Comparison of ENCODE assay signal across 22 mouse cellular contexts in genomic region chr10:119271101-119271500, GRCm38 (mm10). TPM values are rescaled to one million over a fixed set of nuclear protein-coding genes. Genes with fewer than 3 reads are reported as not detected.
DNase-seq lines count a peak whose midpoint lies in the region; ATAC-seq and TF ChIP-seq lines count a peak whose summit lies in the region.
"Had no signal": no experiment of that assay in that cellular context is flagged by ENCODE, and none has a peak within 500 bp of the region (broad histone marks: within the 10 kb centered on the region; RNA-seq: fewer than 3 reads in every experiment).

No protein-coding gene starts in this region.

- no peak for ATAC-seq in forebrain, embryonic 15.5 days (replicated peaks)
- 0 out of 2 replicates have a peak, but pooled peaks have one; percentile 27 for ATAC-seq in midbrain, embryonic 11.5 days (ENCODE audit: low FRiP score)
- ATAC-seq in midbrain, postnatal 0 days (ENCODE audit: low FRiP score): no peak
- ATAC-seq: activated CD4-positive, CD25-positive, alpha-beta regulatory T cell, adult 4 months; CD4-positive, CD25-positive, alpha-beta regulatory T cell, adult 4 months; Patski had no signal

- 92% methylated on average over 10 of the region's 10 CpGs for WGBS in forebrain, embryonic 10.5 days
- WGBS in forebrain, embryonic 15.5 days: 85% methylated on average over 10 of the region's 10 CpGs
- WGBS in midbrain, embryonic 11.5 days: 88% methylated on average over 10 of the region's 10 CpGs
- WGBS in midbrain, postnatal 0 days: 84% methylated on average over 10 of the region's 10 CpGs

- no peak overlapping the region for H3K4me3 ChIP-seq in forebrain, embryonic 10.5 days
- no peak overlapping the region for H3K4me3 ChIP-seq in forebrain, embryonic 15.5 days
- no peak overlapping the region for H3K4me3 ChIP-seq in midbrain, embryonic 11.5 days (ENCODE audit: low read depth, low read length)
- no peak overlapping the region for H3K4me3 ChIP-seq in midbrain, postnatal 0 days (ENCODE audit: low read depth, low read length)

- TF ChIP-seq CTCF in midbrain, postnatal 0 days (IDR thresholded peaks at IDR 0.05): no peak

- H3K4me1 ChIP-seq in forebrain, embryonic 10.5 days: peaks cover 24% of the 10 kb centered on the region
- no peaks in the 10 kb centered on the region for H3K4me1 ChIP-seq in forebrain, embryonic 15.5 days
- 0 out of 2 replicates have a peak, but pooled peaks cover 2% of the 10 kb centered on the region for H3K4me1 ChIP-seq in midbrain, embryonic 11.5 days (ENCODE audit: control insufficient read depth, insufficient read depth, low read length)
- H3K4me1 ChIP-seq in midbrain, postnatal 0 days (ENCODE audit: insufficient read depth, low read length): no peaks in the 10 kb centered on the region

- no peak overlapping the region for H3K9ac ChIP-seq in forebrain, embryonic 15.5 days (replicated peaks)
- no peak overlapping the region for H3K9ac ChIP-seq in midbrain, embryonic 11.5 days (ENCODE audit: low read length)
- H3K9ac ChIP-seq in midbrain, postnatal 0 days (replicated peaks; ENCODE audit: low read length, poor library complexity, severe bottlenecking): no peak overlapping the region

- peaks cover 8% of the 10 kb centered on the region; the same call in 1 of the 2 replicates for H3K27me3 ChIP-seq in forebrain, embryonic 10.5 days (ENCODE audit: poor library complexity, severe bottlenecking)
- no peaks in the 10 kb centered on the region for H3K27me3 ChIP-seq in forebrain, embryonic 15.5 days
- no peaks in the 10 kb centered on the region for H3K27me3 ChIP-seq in midbrain, embryonic 11.5 days (ENCODE audit: control insufficient read depth, insufficient read depth, low read length)
- no peaks in the 10 kb centered on the region for H3K27me3 ChIP-seq in midbrain, postnatal 0 days (ENCODE audit: insufficient read depth, low read length)
- H3K27me3 ChIP-seq: CH12.LX had no signal

- H3K9me3 ChIP-seq in forebrain, embryonic 10.5 days: no peaks in the 10 kb centered on the region
- H3K9me3 ChIP-seq in forebrain, embryonic 15.5 days: no peaks in the 10 kb centered on the region
- no peaks in the 10 kb centered on the region for H3K9me3 ChIP-seq in midbrain, embryonic 11.5 days (ENCODE audit: control insufficient read depth, low read length)
- no peaks in the 10 kb centered on the region for H3K9me3 ChIP-seq in midbrain, postnatal 0 days (ENCODE audit: low read length)
- H3K9me3 ChIP-seq: G1E had no signal

- no peak for DNase-seq in forebrain, embryonic 10.5 days (ENCODE audit: extremely low spot score, low spot score)
- peak; percentile 82 for DNase-seq in heart, adult 11 months
- DNase-seq in heart, adult 8-10 months (ENCODE audit: low spot score): no peak
- DNase-seq in midbrain, embryonic 11.5 days (ENCODE audit: low spot score, missing footprints): peak; percentile 67
- no peak for DNase-seq in midbrain, postnatal 0 days (ENCODE audit: low spot score)
- DNase-seq in retina, postnatal 1 day: peak; percentile 45
- DNase-seq in retina, embryonic 14.5 days (ENCODE audit: low spot score): no peak
- DNase-seq: adrenal gland, adult 2 months; adrenal gland, adult 8-10 months; adrenal gland, postnatal 10 days; adrenal gland, postnatal 14 days; adrenal gland, postnatal 25 days; adrenal gland, postnatal 36 days; B cell, adult 2 months; cerebellum, adult 11 months; cerebellum, adult 11-12 months had no signal

- 0 out of 2 replicates have a peak overlapping the region, but pooled peaks have one; percentile 1 for H3K27ac ChIP-seq in forebrain, embryonic 10.5 days
- no peak overlapping the region for H3K27ac ChIP-seq in forebrain, embryonic 15.5 days (replicated peaks)
- no peak overlapping the region for H3K27ac ChIP-seq in midbrain, embryonic 11.5 days (ENCODE audit: low read depth, low read length)
- no peak overlapping the region for H3K27ac ChIP-seq in midbrain, postnatal 0 days (ENCODE audit: low read depth, low read length)

- H3K36me3 ChIP-seq in forebrain, embryonic 10.5 days (replicated peaks): no peaks in the 10 kb centered on the region
- no peaks in the 10 kb centered on the region for H3K36me3 ChIP-seq in forebrain, embryonic 15.5 days
- no peaks in the 10 kb centered on the region for H3K36me3 ChIP-seq in midbrain, embryonic 11.5 days (ENCODE audit: control insufficient read depth, insufficient read depth, low read length)
- H3K36me3 ChIP-seq in midbrain, postnatal 0 days (ENCODE audit: insufficient read depth, low read length): no peaks in the 10 kb centered on the region
- H3K36me3 ChIP-seq: G1E had no signal

- H3K4me2 ChIP-seq in forebrain, embryonic 15.5 days (replicated peaks): no peak overlapping the region
- H3K4me2 ChIP-seq in midbrain, embryonic 11.5 days: no peak overlapping the region
- H3K4me2 ChIP-seq in midbrain, postnatal 0 days (ENCODE audit: low read depth, low read length, poor library complexity, severe bottlenecking): no peak overlapping the region

RNA-seq across cellular contexts. Expression of gene Cand1, which starts 31.2 kb away (rescaled TPM):
- polyA plus RNA-seq in forebrain, embryonic 10.5 days (2016; fragmentation: Nextera tagmentation; extraction: Ambion mirVana): 87.0 and 99.9 TPM in 2 replicates
- polyA plus RNA-seq in forebrain, embryonic 15.5 days (2015; fragmentation: Nextera tagmentation; extraction: Ambion mirVana): 53.8 and 55.0 TPM in 2 replicates
- total RNA-seq in heart, adult 8-10 months (2022): 10 to 100 TPM; 33.2 to 50.0 (median 38.3) TPM
- 115 and 123 TPM in 2 replicates for polyA plus RNA-seq in midbrain, embryonic 11.5 days (2014; fragmentation: Nextera tagmentation; extraction: Ambion mirVana)
- total RNA-seq in midbrain, postnatal 0 days (2014; rRNA removed): 84.9 and 116 TPM in 2 replicates
- polyA plus RNA-seq in midbrain, postnatal 0 days (2015; fragmentation: Nextera tagmentation; extraction: Ambion mirVana): 28.2 and 30.7 TPM in 2 replicates

Comparison
In these comparisons a context has a peak if more than half of its experiments do, and no peak if none do; other contexts are left out.
1. DNase-seq: peak in heart, adult 11 months (single experiment), midbrain, embryonic 11.5 days (single experiment) and retina, postnatal 1 day (single experiment); none in forebrain, embryonic 10.5 days (single experiment), heart, adult 8-10 months (single experiment), midbrain, postnatal 0 days (single experiment) and retina, embryonic 14.5 days (single experiment).